Mouse (Mus musculus) stomach, postnatal 0 days (tissue): ENCODE data around the gene Hacd2. TPM values are rescaled to one million over a fixed set of nuclear protein-coding genes. Genes with fewer than 3 reads are reported as not detected.

Experiments
- ATAC-seq: fragments of 200-750 bp; cut with Nextera tagmentation; 2 replicates; pipeline ENCODE4 v1.8.0; 2017; ENCODE audit not compliant: low FRiP score, low TSS enrichment
- DNase-seq: peaks from one replicate; pipeline ENCODE4 v3.0.0-alpha.2; 2016; ENCODE audit warnings: low spot score
- H3K27ac ChIP-seq: fragments of 300-500 bp; sonication (generic); replicated peaks from 2 replicates; pipeline ENCODE4 v1.5.1; 2014; ENCODE audit warnings: mild to moderate bottlenecking, control low read depth
- H3K27me3 ChIP-seq: fragments of 300-500 bp; sonication (generic); 2 replicates; pipeline ENCODE4 v1.6.1; 2014; ENCODE audit warnings: low read length; ENCODE audit not compliant: control insufficient read depth, insufficient read depth
- H3K36me3 ChIP-seq: fragments of 300-500 bp; sonication (generic); 2 replicates; pipeline ENCODE4 v1.6.1; 2014; ENCODE audit warnings: low read length, mixed read lengths; ENCODE audit not compliant: control insufficient read depth, insufficient read depth
- H3K4me1 ChIP-seq: fragments of 300-500 bp; sonication (generic); replicated peaks from 2 replicates; pipeline ENCODE4 v1.6.1; 2014; ENCODE audit warnings: antibody characterized with exemption; ENCODE audit not compliant: control insufficient read depth, insufficient read depth
- H3K4me2 ChIP-seq: fragments of 300-500 bp; sonication (generic); replicated peaks from 2 replicates; pipeline ENCODE4 v1.6.1; 2014; ENCODE audit warnings: low read depth, mild to moderate bottlenecking, control low read depth, moderate library complexity
- H3K4me3 ChIP-seq: fragments of 300-500 bp; sonication (generic); 2 replicates; pipeline ENCODE4 v1.5.1; 2014; ENCODE audit warnings: low read depth, low read length, control low read depth
- H3K9ac ChIP-seq: fragments of 300-500 bp; sonication (generic); 2 replicates; pipeline ENCODE4 v1.6.1; 2014; ENCODE audit warnings: mild to moderate bottlenecking, low read length, control low read depth, mixed read lengths
- H3K9me3 ChIP-seq: fragments of 300-500 bp; sonication (generic); 2 replicates; pipeline ENCODE4 v1.6.1; 2016; ENCODE audit warnings: low read length; ENCODE audit not compliant: control insufficient read depth
- CTCF ChIP-seq: IDR thresholded peaks from 2 replicates; pipeline ENCODE4 v1.5.1; 2016; ENCODE audit warnings: antibody characterized with exemption, low read depth, mild to moderate bottlenecking, moderate library complexity
- EP300 ChIP-seq: optimal IDR thresholded peaks from 2 replicates; pipeline ENCODE3; 2016; ENCODE audit warnings: antibody characterized with exemption
- WGBS: fragments of 180-500 bp; shearing (Covaris S2); extraction: QIAGEN DNeasy Blood & Tissue Kit; methylation state at CpG from one replicate; pipeline ENCODE4 v1.1.7; 2014; 5-methylcytosine and 5-hydroxymethylcytosine counted together
- polyA plus RNA-seq: library from polyadenylated mRNA; unstranded; fragments of >200 nt; fragmentation: Nextera tagmentation; extraction: Ambion mirVana; gene quantifications from 2 replicates; pipeline ENCODE4 v1.2.1, GENCODE M21; 2015

Gene Hacd2
- polyA plus RNA-seq, 1 experiment from 2014 or later, result 99.6 TPM

DNA sequence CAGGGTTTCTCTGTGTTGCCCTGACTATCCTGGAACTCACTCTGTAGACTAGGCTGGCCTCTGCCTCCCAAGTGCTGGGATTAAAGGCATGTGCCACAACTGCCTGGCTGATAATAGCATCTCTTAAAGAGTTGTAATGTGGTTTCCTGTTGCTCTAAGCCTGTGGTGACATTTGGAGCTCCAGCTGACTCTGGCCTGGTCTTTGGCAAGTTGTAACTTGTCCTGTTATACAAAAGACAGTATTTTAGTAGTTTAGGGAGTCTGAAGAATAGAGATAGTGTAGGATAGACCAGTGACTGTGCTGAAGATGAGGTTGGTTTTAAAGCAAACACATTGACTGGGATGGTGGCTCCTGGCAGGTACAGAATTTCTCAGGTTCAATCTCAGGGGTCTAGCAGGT lies 52.2 kb downstream of the Hacd2 start:
- H3K4me1 ChIP-seq, result no peaks in the 10 kb centered on the region
- H3K9me3 ChIP-seq, result no peaks in the 10 kb centered on the region
- no peak overlapping the region for H3K27ac ChIP-seq
- ATAC-seq (no peak), DNase-seq (no peak)
- TF ChIP-seq CTCF (no peak), EP300 (no peak)
- no peak overlapping the region for H3K4me2 ChIP-seq
- H3K9ac ChIP-seq, result no peak overlapping the region
- H3K4me3 ChIP-seq, result no peak overlapping the region
- H3K36me3 ChIP-seq, result 0 out of 2 replicates have a peak, but pooled peaks cover 2% of the 10 kb centered on the region
- H3K27me3 ChIP-seq, result no peaks in the 10 kb centered on the region

DNA sequence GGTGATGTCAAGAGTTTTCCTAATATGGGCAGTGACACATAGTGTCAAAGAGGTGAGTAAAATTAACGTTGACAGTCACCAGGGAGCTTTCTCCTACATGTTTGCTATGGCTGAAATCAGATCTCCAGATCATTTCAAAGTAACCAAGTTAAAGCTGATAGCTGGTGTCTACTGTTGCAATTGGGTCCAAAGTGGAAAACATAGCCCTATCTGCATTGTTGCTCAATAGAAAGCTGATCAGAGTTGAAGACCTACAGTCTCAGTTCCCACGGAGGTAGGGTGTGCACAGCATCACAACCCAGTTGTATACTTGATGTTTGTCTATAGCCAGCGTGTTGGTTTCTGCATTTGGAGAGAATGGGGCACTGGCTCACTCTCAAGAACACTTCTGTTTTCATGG lies 53.4 kb downstream of the Hacd2 start:
- no peak for ATAC-seq
- 79% methylated on average over 3 of the region's 3 CpGs for WGBS

DNA sequence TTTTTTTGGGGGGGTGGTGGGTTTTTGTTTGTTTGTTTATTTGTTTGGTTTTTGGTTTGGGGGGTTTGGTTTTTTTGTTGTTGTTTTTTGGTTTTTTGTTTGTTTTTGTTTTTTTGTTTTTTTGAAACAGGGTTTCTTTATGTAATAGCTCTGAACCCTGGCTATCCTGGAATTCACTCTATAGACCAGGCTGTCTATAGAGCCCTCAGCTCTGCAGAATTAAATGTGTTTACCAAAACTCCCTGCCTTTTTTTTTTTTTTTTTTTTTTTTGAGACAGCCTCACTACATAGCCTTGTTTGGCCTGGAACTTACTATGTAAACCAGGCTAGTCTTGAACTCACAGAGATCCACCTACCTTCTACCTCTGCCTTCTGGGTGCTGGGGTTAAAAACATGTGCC lies 71.3 kb downstream of the Hacd2 start:
- Histone ChIP-seq H3K27me3 (no peaks in the 10 kb centered on the region), H3K9me3 (no peaks in the 10 kb centered on the region), H3K4me1 (no peaks in the 10 kb centered on the region), H3K9ac (no peak overlapping the region), H3K27ac (no peak overlapping the region), H3K4me3 (no peak overlapping the region), H3K4me2 (no peak overlapping the region), H3K36me3 (0 out of 2 replicates have a peak, but pooled peaks cover 4% of the 10 kb centered on the region)
- DNase-seq, result no peak
- TF ChIP-seq CTCF, result no peak
- no peak for TF ChIP-seq EP300
- no peak for ATAC-seq

More for the DNA sequence above, 53.4 kb downstream of the Hacd2 start:
- no peak for TF ChIP-seq EP300
- Histone ChIP-seq H3K9ac (no peak overlapping the region), H3K4me2 (no peak overlapping the region), H3K4me3 (no peak overlapping the region), H3K4me1 (no peaks in the 10 kb centered on the region), H3K27me3 (no peaks in the 10 kb centered on the region), H3K9me3 (no peaks in the 10 kb centered on the region), H3K27ac (no peak overlapping the region), H3K36me3 (peaks cover 6% of the 10 kb centered on the region; the same call in 1 of the 2 replicates)
- DNase-seq, result no peak

DNA sequence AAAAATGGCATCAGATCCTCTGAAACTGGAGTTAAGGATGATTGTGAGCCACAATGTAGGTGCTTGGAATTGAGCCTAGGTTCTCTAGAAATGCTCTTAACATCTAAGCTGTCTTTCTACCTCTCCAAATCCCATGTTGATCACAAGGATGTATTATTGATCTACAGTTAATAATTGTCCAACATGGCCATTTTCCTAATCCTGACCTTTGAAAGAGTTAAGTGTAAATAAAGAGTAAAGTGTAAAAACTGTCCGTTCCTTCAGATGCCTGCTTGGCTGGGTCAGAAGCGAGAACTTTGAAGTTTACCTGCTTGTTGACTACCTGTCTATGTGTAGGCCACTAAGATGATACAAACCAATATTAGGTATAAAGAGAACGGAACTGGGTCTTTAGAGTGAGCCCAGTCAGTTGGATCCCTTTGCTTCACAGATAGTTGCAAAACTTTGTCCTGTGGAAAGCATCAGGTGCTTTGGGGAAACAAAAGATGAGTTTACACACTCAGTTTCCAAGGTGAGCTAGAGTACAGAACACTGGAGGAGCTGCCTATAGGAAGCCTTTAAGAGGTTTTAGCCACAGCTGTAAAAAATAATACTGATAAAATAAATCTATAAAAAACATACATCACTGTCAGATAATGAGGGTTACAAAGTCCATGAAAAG lies 75.8 kb downstream of the Hacd2 start:
- Histone ChIP-seq H3K9me3 (no peaks in the 10 kb centered on the region), H3K36me3 (no peaks in the 10 kb centered on the region), H3K9ac (no peak overlapping the region), H3K4me1 (no peaks in the 10 kb centered on the region), H3K4me2 (no peak overlapping the region), H3K4me3 (no peak overlapping the region), H3K27ac (no peak overlapping the region), H3K27me3 (no peaks in the 10 kb centered on the region)
- ATAC-seq (no peak), DNase-seq (no peak)
- TF ChIP-seq EP300 (no peak), CTCF (no peak)
- WGBS, result 90% methylated on average over 3 of the region's 3 CpGs

DNA sequence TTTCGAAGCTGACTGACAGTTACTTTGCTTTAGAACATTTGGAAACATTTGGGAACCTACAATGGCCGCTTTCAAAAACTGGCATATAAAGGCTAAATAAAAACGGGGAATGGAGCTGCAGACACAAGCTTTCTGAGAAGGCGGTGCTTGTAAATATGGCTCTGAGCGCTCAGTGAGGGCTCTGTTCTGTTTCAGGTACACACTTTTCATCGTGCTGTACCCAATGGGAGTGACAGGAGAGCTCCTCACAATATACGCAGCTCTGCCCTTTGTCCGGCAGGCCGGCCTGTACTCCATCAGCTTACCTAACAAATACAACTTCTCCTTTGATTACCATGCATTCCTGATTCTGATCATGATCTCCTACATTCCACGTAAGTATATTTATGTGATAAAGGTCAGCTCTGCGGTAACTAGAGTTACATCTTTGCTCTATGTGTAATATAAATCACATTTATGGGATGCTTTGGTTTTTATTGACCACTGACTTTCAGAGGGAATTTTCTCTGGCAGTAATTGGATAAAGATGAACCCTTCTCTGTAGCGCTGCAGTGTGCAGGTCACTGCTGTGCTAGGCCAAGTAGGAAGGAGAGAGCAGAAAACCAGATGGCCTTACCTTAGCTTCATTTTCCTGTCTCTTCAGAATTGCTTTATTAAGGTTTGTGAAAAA lies 79.7 kb downstream of the Hacd2 start:
- Histone ChIP-seq H3K27me3 (no peaks in the 10 kb centered on the region), H3K4me2 (no peak overlapping the region), H3K9me3 (no peaks in the 10 kb centered on the region), H3K9ac (no peak overlapping the region), H3K4me1 (no peaks in the 10 kb centered on the region), H3K4me3 (no peak overlapping the region), H3K36me3 (no peaks in the 10 kb centered on the region), H3K27ac (no peak overlapping the region)
- TF ChIP-seq EP300 (no peak), CTCF (no peak)
- ATAC-seq (no peak), DNase-seq (no peak)
- WGBS, result 73% methylated on average over 12 of the region's 12 CpGs

DNA sequence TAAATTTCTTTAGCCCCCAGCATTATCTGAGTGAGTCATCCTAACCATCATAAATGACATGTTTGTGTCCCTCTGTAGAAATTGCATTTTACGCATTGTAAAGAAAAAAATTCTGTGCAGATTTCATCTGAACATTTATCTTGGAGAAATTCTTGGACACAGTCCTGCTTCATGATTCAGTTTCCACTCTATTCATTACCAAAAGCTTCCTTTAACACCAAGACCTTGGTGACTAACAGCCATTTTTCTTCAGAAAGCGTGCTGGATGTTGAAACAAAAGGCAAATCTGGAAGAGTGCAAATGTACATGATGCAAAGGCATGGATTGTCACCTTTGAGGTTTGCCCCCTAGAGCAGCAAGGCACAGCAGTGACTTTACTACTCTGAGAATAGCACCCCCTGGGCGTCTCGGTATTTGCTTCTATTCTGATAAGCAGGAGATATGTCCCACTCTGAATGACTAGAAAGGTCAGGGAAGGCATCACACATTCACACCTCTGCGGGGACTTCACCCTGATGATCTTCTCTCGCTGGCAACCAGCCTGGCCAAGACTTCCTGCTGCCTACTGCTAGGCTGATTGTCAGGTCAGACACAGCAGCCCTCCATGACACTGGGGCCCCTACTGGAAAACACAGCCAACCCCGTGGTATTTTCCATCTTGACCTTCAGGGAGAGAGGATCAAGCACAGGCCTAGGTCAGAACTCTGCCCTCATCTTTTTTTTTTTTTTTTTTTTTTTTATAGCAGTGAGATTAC lies 80.8 kb downstream of the Hacd2 start:
- Histone ChIP-seq H3K4me2 (no peak overlapping the region), H3K4me1 (no peaks in the 10 kb centered on the region), H3K27me3 (no peaks in the 10 kb centered on the region), H3K9me3 (no peaks in the 10 kb centered on the region), H3K4me3 (no peak overlapping the region), H3K9ac (no peak overlapping the region), H3K36me3 (no peaks in the 10 kb centered on the region), H3K27ac (no peak overlapping the region)
- DNase-seq, result no peak
- ATAC-seq, result no peak
- WGBS, result 52% methylated on average over 7 of the region's 7 CpGs
- TF ChIP-seq CTCF, result no peak
- TF ChIP-seq EP300, result no peak
